Mouse (Mus musculus) cortical plate, adult 2 months (tissue): ENCODE measurements at regions not wholly inside any gene's neighbourhood (a gene's known extent, or its start where the extent isn't known, plus 50 kb on each side); places are given as distances from the start of the nearest gene placed in this dataset.

Experiments used
- CTCF ChIP-seq: fragments of 200-500 bp; IDR thresholded peaks from 2 replicates; pipeline ENCODE4 v1.5.1; 2011; ENCODE audit warnings: mild to moderate bottlenecking, control low read depth, low read length; ENCODE audit not compliant: insufficient read depth; ENCODE audit errors: extremely low read depth
- POLR2A ChIP-seq: fragments of 200-500 bp; IDR thresholded peaks from 2 replicates; pipeline ENCODE4 v1.6.1; 2011; ENCODE audit warnings: mild to moderate bottlenecking, low read length, control low read depth; ENCODE audit not compliant: insufficient read depth; ENCODE audit errors: extremely low read depth

DNA sequence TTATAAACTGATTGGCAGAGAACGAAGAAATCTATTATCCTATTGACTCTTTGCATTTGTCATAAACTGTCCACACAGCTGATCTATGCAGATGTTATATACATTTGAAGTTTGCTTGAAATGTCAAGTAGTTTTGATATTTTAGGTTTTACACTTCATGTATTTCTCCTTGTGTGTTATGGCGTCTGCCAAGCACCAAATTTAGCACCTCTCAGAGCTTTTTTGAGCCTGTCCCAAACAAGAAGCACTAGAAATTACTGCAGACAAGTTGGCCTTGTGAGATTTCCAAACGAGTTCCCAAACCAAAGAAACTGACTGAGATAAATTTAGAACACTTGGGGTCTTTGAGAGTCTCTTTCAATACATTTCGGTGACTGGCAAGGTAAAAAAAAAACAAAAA lies 335.7 kb upstream of the Cited2 start:
- TF ChIP-seq CTCF: no peak
- no peak for TF ChIP-seq POLR2A
